Mouse (Mus musculus) cerebellum, adult 2 months (tissue): ENCODE measurements around the gene Fam71f2. TPM values are rescaled to one million over a fixed set of nuclear protein-coding genes. Genes with fewer than 3 reads are reported as not detected.

Source experiments
- DNase-seq, 2 experiments: peaks; one replicate each; pipeline ENCODE4 v3.0.0; 2021
- H3K27ac ChIP-seq: fragments of 200-500 bp; 2 replicates; pipeline ENCODE4 v1.5.1; 2012; ENCODE audit warnings: low read length, control low read depth, inconsistent platforms; ENCODE audit not compliant: insufficient read depth
- H3K27me3 ChIP-seq: fragments of 200-500 bp; 2 replicates; pipeline ENCODE4 v1.6.1; 2012; ENCODE audit warnings: inconsistent platforms, mild to moderate bottlenecking, low read length, moderate library complexity; ENCODE audit not compliant: control insufficient read depth, insufficient read depth
- H3K4me1 ChIP-seq: fragments of 200-500 bp; 2 replicates; pipeline ENCODE4 v1.6.1; 2011; ENCODE audit warnings: low read length; ENCODE audit not compliant: control insufficient read depth, insufficient read depth
- H3K4me3 ChIP-seq: fragments of 200-500 bp; replicated peaks from 2 replicates; pipeline ENCODE3; 2011; ENCODE audit warnings: mild to moderate bottlenecking, low read depth, low read length, control low read depth; ENCODE audit not compliant: insufficient read depth
- CTCF ChIP-seq: fragments of 200-500 bp; IDR thresholded peaks from 2 replicates; pipeline ENCODE4 v1.5.1; 2011; ENCODE audit warnings: low read depth, mild to moderate bottlenecking, control low read depth, low read length, moderate library complexity, borderline replicate concordance; ENCODE audit not compliant: insufficient read depth
- POLR2A ChIP-seq: fragments of 200-500 bp; IDR thresholded peaks from 2 replicates; pipeline ENCODE4 v1.6.1; 2011; ENCODE audit warnings: low read length, control low read depth, borderline replicate concordance; ENCODE audit not compliant: insufficient read depth
- WGBS: fragments of 180-500 bp; shearing (Covaris S2); methylation state at CpG from one replicate; pipeline ENCODE4 v1.1.7; 2018; 5-methylcytosine and 5-hydroxymethylcytosine counted together
- polyA plus RNA-seq: library from polyadenylated mRNA; depleted of rRNA; stranded (reverse); fragments of >200 nt; gene quantifications from 2 replicates; pipeline ENCODE4 v1.2.3, GENCODE M21; 2012

Gene Fam71f2
- polyA plus RNA-seq, 1 experiment: 1.1 TPM

GRCm38 (mm10) chr6:29286870-29287269 is 7.5 kb downstream of the Fam71f2 start:
- H3K4me1 ChIP-seq: no peaks in the 10 kb centered on the region
- TF ChIP-seq CTCF (no peak), POLR2A (no peak)
- H3K27me3 ChIP-seq: no peaks in the 10 kb centered on the region
- WGBS: 80% methylated on average over 7 of the region's 7 CpGs
- no peak overlapping the region for H3K27ac ChIP-seq
- DNase-seq: no peak
- no peak overlapping the region for H3K4me3 ChIP-seq

- Histone ChIP-seq H3K4me3 (no peak overlapping the region), H3K27ac (no peak overlapping the region), H3K27me3 (no peaks in the 10 kb centered on the region), H3K4me1 (no peaks in the 10 kb centered on the region)
- TF ChIP-seq POLR2A (no peak), CTCF (no peak)
- no peak for DNase-seq
- 35% methylated on average over 6 of the region's 6 CpGs for WGBS
Measured at GRCm38 (mm10) chr6:29287481-29287880, 8.1 kb downstream of the Fam71f2 start.

GRCm38 (mm10) chr6:29287944-29288343 is 8.6 kb downstream of the Fam71f2 start:
- no peak for DNase-seq
- Histone ChIP-seq H3K4me3 (no peak overlapping the region), H3K4me1 (no peaks in the 10 kb centered on the region), H3K27me3 (no peaks in the 10 kb centered on the region), H3K27ac (no peak overlapping the region)
- TF ChIP-seq CTCF (no peak), POLR2A (no peak)
- WGBS: 30% methylated on average over 5 of the region's 5 CpGs

GRCm38 (mm10) chr6:29288651-29289050 is 9.3 kb downstream of the Fam71f2 start:
- Histone ChIP-seq H3K27me3 (no peaks in the 10 kb centered on the region), H3K4me3 (no peak overlapping the region), H3K27ac (no peak overlapping the region), H3K4me1 (no peaks in the 10 kb centered on the region)
- no peak for DNase-seq
- WGBS: 58% methylated on average over 6 of the region's 6 CpGs
- no peak for TF ChIP-seq CTCF
- TF ChIP-seq POLR2A: no peak

GRCm38 (mm10) chr6:29299112-29299511 is 19.7 kb downstream of the Fam71f2 start:
- H3K4me3 ChIP-seq: no peak overlapping the region
- no peak for DNase-seq
- no peaks in the 10 kb centered on the region for H3K4me1 ChIP-seq
- no peak overlapping the region for H3K27ac ChIP-seq
- H3K27me3 ChIP-seq: no peaks in the 10 kb centered on the region
- TF ChIP-seq POLR2A (no peak), CTCF (no peak)
- 72% methylated on average over 2 of the region's 2 CpGs for WGBS

GRCm38 (mm10) chr6:29303251-29303650 is 23.9 kb downstream of the Fam71f2 start:
- Histone ChIP-seq H3K27ac (no peak overlapping the region), H3K27me3 (no peaks in the 10 kb centered on the region), H3K4me3 (no peak overlapping the region), H3K4me1 (no peaks in the 10 kb centered on the region)
- DNase-seq: no peak
- TF ChIP-seq CTCF (no peak), POLR2A (no peak)

- TF ChIP-seq POLR2A (no peak), CTCF (no peak)
- no peak overlapping the region for H3K27ac ChIP-seq
- DNase-seq: no peak
- no peaks in the 10 kb centered on the region for H3K4me1 ChIP-seq
- no peaks in the 10 kb centered on the region for H3K27me3 ChIP-seq
- 19% methylated on average over 5 of the region's 5 CpGs for WGBS
- H3K4me3 ChIP-seq: no peak overlapping the region
Measured at GRCm38 (mm10) chr6:29303726-29304125, 24.3 kb downstream of the Fam71f2 start.

- WGBS: 88% methylated on average over 4 of the region's 4 CpGs
- no peak overlapping the region for H3K27ac ChIP-seq
- no peak overlapping the region for H3K4me3 ChIP-seq
- H3K27me3 ChIP-seq: no peaks in the 10 kb centered on the region
- no peaks in the 10 kb centered on the region for H3K4me1 ChIP-seq
- no peak for TF ChIP-seq CTCF
- no peak for TF ChIP-seq POLR2A
- DNase-seq: no peak
Measured at GRCm38 (mm10) chr6:29305462-29305861, 26.1 kb downstream of the Fam71f2 start.

- Histone ChIP-seq H3K27ac (no peak overlapping the region), H3K27me3 (no peaks in the 10 kb centered on the region), H3K4me1 (no peaks in the 10 kb centered on the region), H3K4me3 (no peak overlapping the region)
- 85% methylated on average over 16 of the region's 16 CpGs for WGBS
- DNase-seq: no peak
- TF ChIP-seq POLR2A: no peak
- TF ChIP-seq CTCF: no peak
Measured at GRCm38 (mm10) chr6:29308846-29309605, 29.6 kb downstream of the Fam71f2 start.
